Mouse (Mus musculus): ENCODE measurements around the gene Serinc3.

Gene Serinc3

DNA sequence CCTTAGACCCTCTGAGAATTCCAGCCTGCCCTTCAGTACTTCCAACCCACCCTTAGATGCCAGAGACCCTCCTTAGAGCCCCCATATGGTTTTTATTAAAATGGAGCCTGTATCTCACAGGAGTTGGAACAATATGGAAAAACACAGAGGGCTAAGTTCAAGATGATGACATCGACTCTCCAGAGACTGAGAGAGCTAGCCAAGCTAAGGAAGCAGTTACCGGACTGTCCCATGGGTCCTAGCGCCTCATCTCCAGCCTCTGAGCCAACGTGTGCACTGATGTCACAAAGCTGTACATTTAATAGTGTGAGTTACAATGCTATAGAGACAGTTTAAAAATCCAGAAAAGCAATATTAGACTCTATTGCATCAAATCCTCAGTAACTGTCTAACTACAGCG lies 53.9 kb downstream of the Serinc3 start:
- DNase-seq = no peak

DNA sequence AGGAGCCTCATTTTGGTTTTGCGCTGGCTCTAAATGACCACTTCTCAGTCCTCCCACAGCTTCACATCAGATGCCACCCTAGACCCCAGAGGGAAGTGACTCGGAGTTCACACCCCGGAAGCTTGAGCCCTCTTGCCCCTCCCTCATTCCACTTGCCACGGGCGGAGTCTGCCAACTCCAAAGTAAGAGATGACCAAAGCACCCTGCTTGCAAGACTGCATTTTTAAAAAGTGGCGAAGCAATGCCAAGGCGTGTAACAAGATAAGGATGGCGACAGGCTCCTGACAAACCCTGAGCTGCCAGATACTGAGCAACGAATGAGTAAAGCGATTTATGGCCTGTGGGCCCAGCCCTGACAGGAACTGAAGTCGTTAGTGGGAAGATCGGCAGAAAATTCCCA lies 54.7 kb downstream of the Serinc3 start:
- no peak for DNase-seq

DNA sequence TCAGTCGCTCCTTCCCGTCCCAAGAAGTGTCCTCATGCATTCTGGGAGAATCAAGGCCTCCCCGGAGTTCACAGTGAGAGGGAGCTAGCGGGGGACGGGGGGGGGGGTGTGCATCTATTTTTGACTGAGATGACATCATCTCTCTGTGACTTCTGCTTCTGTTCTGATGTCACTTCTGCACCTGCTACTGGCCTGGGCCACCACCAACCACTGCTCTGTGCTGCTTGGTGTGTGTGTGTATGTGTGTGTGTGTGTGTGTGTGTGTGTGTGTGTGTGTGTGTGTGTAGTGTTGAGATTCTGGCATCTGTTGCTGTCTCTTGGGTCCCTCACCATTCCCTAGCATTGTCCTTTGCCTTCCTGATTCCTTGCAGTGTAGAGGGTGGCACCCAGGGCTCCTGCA lies 57.4 kb downstream of the Serinc3 start:
- no peak for DNase-seq

DNA sequence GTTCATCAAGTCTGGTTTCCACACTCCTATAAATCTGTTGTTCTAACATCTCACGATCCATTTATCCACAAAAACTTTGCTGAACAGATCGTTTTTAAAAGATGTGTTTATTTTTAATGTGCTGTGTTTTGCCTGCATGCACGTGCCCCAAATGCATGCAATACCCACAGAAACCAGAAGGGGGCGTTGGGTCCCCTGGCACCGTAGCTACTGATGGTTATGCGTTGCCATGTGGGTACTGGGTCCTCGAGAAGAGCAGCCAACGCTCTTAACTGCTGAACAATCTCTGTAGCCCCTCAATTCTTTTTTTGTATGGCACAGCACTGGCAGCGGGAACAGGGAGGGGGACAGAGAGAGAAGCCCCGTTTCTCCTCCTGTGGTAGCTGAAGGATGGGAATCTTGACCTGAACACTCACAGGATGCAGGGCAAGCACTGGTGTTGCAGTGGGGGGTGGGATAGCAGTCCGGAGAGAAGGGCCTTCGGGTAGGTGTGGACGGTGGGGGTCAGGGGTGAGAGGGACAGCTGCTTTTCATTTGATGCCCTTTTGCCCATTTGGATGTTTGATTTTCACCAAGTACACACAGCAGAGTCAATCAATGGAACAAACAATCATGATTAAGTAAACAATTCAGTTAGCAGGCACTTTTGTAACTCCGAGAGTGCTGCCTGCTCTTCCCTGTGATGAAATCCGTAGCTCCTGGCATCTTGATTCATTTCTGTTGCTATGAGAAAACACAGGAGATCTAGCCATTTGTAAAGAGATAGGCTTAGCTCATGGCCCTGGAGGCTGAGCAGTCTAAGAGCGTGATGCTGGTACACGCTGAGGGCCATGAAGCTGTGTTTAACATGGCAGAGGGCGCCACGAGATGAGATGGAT lies 58.3 kb downstream of the Serinc3 start:
- no peak for DNase-seq

DNA sequence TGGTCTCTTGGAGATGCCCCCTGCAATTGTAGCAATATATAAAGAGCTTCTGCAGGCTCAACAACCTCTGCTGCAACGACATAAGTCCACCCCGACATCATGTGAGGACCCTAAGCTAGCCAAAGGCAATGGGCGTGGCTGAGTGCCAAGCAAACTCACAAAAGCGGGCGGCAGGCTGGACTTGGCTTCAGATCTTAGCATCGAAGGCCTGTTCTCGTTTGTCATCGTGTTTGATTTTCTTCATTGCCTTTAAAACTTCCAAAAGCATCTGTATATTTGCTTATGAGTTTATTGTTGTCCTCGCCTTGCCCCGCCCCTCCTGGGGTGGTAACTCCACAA lies 60.9 kb downstream of the Serinc3 start:
- DNase-seq = no peak

DNA sequence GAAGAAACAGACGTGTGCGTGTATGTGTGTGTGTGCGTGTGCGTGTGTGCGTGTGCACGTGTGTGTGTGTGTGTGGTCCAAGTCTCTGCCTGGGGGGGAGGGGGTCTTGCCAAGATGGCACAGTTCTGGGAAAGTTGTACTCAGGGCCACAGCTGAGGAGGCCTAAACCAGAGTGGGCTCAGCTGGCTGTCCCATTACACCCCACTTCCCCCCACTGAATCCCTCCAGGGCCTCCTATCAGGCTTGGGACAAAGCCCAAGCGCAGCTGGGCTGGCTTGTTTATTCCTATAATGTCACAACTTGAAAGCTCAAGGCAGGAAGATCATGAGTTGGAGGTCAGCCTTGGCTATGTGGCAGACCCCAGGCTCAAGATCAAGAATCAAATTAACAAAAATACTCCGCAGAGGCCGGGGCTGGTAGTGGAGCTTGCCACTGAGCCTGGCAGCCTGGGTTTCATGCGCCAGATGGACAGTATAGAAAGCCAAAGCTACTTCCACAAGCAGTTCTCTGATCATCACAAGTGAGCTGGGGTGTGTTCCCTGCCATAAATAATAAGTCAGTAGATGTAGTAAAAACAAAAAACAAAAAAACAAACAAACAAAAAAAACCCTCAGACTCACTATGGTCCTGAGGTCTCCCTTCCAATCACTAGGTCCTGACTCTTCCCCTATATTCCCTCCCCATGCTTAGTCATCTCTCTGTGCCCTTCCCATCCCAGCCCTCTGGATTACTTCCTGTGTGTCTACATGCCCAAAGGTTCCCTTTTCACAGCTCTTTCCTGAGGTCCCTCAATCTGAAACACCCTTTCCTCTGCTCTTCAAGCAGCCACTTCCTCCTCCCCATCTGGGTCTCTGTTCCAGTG lies 61.5 kb downstream of the Serinc3 start:
- DNase-seq = peak; percentile 28

DNA sequence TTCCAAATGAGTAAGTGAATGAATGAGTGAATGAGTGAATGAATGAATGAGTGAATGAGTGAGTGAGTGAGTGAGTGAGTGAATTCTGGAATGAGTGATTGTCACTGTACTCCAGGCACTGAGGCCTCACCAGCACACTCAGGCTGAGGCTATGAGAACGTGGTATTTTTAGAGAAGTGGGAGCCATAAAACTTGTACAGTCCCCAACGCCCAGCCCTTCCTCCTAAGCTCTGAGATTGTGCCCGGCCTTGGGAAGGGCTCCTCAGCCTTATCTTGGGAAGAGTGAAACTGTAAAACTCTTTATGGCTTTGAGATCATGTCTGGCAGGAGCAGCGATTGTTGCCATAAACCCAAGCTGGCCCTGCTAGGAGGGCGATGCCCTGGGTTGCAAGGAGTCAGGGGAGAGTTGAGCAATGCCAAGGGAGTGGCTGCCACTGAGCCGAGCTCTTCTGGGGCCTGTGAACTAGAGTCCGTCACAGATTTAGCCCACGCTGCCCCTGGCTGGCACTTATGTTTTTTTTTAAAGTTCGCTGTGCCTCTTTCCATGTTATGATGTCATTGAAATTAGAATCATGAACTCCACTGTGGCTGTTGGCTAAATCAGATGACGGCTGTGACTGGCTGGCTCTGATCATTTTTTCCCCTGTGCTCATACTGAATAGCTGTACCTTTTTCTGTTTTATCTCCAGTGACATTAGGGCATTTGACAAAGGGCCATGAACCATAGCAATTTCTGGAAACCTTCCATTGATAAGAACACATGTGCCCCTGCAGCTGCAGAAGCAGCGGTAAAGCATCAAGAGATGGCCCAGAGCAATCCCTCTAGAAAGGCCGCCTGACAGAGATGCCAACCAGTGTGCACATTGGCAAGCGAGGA lies 64.6 kb downstream of the Serinc3 start:
- no peak for DNase-seq

DNA sequence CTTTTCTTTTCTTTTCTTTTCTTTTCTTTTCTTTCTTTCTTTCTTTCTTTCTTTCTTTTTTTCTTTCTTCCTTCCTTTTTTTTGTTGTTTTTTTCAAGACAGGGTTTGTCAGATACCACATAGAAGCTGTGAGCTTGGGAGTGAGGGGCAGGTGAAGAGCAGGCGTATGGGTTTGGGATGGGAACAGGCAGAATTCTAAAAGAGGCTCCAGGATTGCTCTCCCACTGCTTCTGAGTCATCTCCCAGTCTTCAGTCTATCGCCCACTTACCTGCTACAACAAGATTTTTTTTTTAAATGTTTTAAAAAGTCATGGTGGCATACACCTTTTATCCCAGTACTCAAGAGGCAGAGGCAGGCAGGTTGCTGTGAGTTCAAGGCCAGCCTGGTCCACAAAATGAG lies 66.9 kb downstream of the Serinc3 start:
- no peak for DNase-seq

DNA sequence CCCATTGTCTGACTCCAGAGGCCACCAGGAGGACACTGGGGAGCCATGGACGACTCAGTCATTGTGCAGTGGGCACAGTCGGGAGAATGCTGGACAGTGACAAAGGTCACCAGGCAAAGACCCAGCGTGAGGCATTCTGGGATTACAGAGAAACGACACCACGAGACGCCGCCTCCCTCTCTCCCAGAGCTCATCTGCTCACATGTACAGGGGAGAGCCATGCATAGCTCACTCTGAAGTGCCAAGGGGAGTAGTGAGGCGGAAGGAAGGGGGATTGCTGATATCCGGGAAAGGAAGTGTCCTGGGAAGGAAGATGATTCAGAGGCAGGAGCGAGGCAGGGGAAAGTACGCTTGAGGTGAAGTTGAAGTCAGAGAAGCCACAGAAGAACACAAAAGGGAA lies 69.7 kb downstream of the Serinc3 start:
- DNase-seq = no peak

DNA sequence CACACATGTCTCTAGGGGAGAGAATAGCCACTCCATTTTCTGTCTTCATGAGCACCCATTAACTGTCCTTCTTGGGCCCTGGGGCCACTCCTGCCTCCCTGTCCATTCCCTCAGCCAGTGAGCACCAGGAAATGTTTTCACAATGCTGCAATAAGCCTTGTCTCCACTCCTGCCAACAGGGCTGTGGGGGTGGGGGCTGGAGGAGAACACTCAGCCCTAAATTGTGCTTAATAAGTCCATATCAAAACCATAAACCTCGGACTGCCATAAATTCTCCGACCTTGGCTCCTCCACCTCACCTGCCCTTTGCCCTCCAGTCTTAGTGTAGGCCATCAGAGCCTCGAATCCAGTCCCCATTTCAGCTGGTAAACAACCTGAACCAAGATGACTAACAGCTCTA lies 70.6 kb downstream of the Serinc3 start:
- no peak for DNase-seq

Data from cerebellum, adult 9-11 months (tissue).